32 mouse cellular contexts compared by ENCODE assay signal in the genomic region with DNA sequence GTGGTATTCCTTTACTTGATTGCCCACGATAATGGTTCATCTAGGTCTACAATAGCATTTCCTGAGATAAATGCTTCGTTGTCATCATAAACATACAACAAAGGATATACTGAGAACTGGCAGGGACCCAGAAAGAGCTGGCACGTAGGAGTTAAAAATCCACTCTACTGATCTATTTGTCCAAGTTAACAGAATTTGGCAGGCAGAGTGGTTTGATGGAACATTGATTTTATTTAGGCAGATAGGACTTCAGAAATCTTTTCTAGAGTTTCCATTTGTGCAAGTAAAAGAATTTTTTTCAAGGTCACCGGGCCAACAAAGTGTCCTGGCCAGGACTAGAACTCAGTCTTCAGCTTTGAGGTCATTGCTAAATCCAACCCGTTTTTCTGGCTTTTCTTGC.
"Had no signal": no experiment of that assay in that cellular context is flagged by ENCODE, and none has a peak within 500 bp of the region (broad histone marks: within the 10 kb centered on the region; RNA-seq: fewer than 3 reads in every experiment).

No protein-coding gene starts in this region.

- H3K4me3 ChIP-seq: left cerebral cortex, adult 2 months; limb, embryonic 10.5 days; limb, embryonic 12.5 days; limb, embryonic 13.5 days; limb, embryonic 15.5 days; liver, embryonic 13.5 days; liver, embryonic 15.5 days; lung, embryonic 15.5 days; megakaryocyte, embryonic 14.5 days; midbrain, embryonic 10.5 days; midbrain, embryonic 12.5 days; midbrain, embryonic 13.5 days; midbrain, embryonic 15.5 days; myocyte; neural tube, embryonic 12.5 days had no signal

- H3K36me3 ChIP-seq: midbrain, embryonic 15.5 days; neural tube, embryonic 12.5 days had no signal

- H3K4me2 ChIP-seq: limb, embryonic 12.5 days; limb, embryonic 13.5 days; limb, embryonic 15.5 days; liver, embryonic 11.5 days; liver, embryonic 13.5 days; liver, embryonic 15.5 days; lung, embryonic 14.5 days; lung, embryonic 15.5 days; midbrain, embryonic 11.5 days; midbrain, embryonic 12.5 days; midbrain, embryonic 13.5 days; midbrain, embryonic 15.5 days; neural tube, embryonic 12.5 days had no signal

- H3K9ac ChIP-seq: limb, embryonic 12.5 days; limb, embryonic 13.5 days; limb, embryonic 15.5 days; liver, embryonic 13.5 days; liver, embryonic 14.5 days; liver, embryonic 15.5 days; liver, postnatal 0 days; lung, embryonic 14.5 days; lung, embryonic 15.5 days; midbrain, embryonic 12.5 days; midbrain, embryonic 13.5 days; midbrain, embryonic 15.5 days; neural tube, embryonic 12.5 days had no signal

- ATAC-seq: liver, postnatal 0 days; lung, postnatal 0 days; midbrain, embryonic 13.5 days; midbrain, embryonic 15.5 days; midbrain, embryonic 16.5 days had no signal

- H3K4me1 ChIP-seq: limb, embryonic 10.5 days; limb, embryonic 12.5 days; limb, embryonic 13.5 days; limb, embryonic 15.5 days; midbrain, embryonic 12.5 days; midbrain, embryonic 13.5 days; midbrain, embryonic 15.5 days; neural tube, embryonic 12.5 days had no signal

- H3K27me3 ChIP-seq: limb, embryonic 12.5 days; limb, embryonic 13.5 days; limb, embryonic 15.5 days; liver, embryonic 13.5 days; liver, embryonic 15.5 days; lung, embryonic 15.5 days; megakaryocyte, embryonic 14.5 days; midbrain, embryonic 12.5 days; midbrain, embryonic 13.5 days; midbrain, embryonic 15.5 days; neural tube, embryonic 12.5 days had no signal

- DNase-seq: left cerebral cortex, postnatal 4 days; liver; liver, embryonic 13.5 days; liver, postnatal 0 days; lung, adult 18-20 months; lung, adult 2 months; lung, embryonic 14.5 days; lung, postnatal 10 days; lung, postnatal 14 days; lung, postnatal 36 days; lung, postnatal 4 days; midbrain, embryonic 14.5 days had no signal

- H3K27ac ChIP-seq: left cerebral cortex, adult 2 months; limb, embryonic 10.5 days; limb, embryonic 12.5 days; limb, embryonic 13.5 days; limb, embryonic 15.5 days; liver, embryonic 13.5 days; liver, embryonic 14.5 days; liver, embryonic 15.5 days; lung, embryonic 15.5 days; macrophage; midbrain, embryonic 10.5 days; midbrain, embryonic 12.5 days; midbrain, embryonic 13.5 days; midbrain, embryonic 15.5 days; neural tube, embryonic 12.5 days had no signal

- H3K9me3 ChIP-seq: limb, embryonic 10.5 days; limb, embryonic 12.5 days; limb, embryonic 13.5 days; limb, embryonic 15.5 days; liver, embryonic 13.5 days; liver, embryonic 15.5 days; lung, embryonic 15.5 days; megakaryocyte, embryonic 14.5 days; midbrain, embryonic 10.5 days; midbrain, embryonic 12.5 days; midbrain, embryonic 13.5 days; midbrain, embryonic 15.5 days; neural tube, embryonic 12.5 days had no signal
